Mouse (Mus musculus): ENCODE results near the gene Tecpr1. TPM values are rescaled to one million over a fixed set of nuclear protein-coding genes. Genes with fewer than 3 reads are reported as not detected.

Tecpr1 gene
- polyA plus RNA-seq, 1 experiment from 2014 or later = 2.5 TPM

DNA sequence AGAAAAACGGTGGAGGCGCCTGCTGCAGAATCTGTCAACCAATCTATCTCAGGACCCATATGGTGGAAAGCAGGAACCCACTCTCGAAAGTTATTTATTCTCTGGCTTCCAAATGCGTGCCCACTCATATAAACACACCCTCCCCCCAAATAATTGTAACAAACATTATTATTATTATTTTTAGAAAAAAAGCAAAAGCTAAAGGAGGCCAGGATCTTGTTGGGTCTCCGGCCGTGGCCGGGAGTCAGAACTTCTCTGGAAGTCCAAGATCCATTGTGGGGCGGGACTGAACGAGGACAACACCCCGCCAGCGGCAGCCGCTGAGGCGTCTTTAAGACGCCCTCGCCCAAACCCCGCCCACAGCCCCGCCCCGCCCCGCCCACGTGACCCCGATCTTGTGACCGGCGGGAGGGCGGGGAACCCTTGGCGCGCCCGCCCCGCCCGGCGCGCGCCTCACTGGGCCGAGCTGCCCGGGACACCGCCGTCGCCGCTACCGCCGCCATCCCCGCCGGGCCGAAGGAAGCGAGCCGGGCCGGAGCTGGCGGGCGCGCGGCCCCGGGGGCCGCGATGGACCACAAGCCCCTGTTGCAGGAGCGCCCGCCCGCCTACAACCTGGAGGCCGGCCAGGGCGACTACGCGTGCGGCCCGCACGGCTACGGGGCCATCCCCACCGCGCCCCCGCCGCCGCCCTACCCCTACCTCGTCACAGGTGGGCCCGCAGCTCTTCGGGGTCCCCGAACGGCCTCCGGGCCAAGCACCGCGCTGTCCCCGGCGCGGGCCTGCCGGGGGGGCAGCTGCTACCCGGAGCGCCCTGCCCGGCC, 31.6 kb upstream of the Tecpr1 start:
- DNase-seq (peak; percentile 95), ATAC-seq (peak; percentile 87)
- Histone ChIP-seq H3K4me2 (ENCODE audit: low read depth, low read length) (peak overlapping the region; percentile 89), H3K36me3 (replicated peaks; ENCODE audit: insufficient read depth, low read length) (0 out of 2 replicates have a peak, but pooled peaks cover 5% of the 10 kb centered on the region), H3K9ac (replicated peaks) (peak overlapping the region; percentile 92), H3K4me1 (ENCODE audit: insufficient read depth) (peaks cover 42% of the 10 kb centered on the region), H3K4me3 (ENCODE audit: low read depth, low read length) (peak overlapping the region; percentile 94), H3K27ac (ENCODE audit: low read depth) (peak overlapping the region; percentile 93), H3K27me3 (ENCODE audit: insufficient read depth, low read length) (no peaks in the 10 kb centered on the region), H3K9me3 (ENCODE audit: low read length) (no peaks in the 10 kb centered on the region)
- no peak for TF ChIP-seq EP300 (IDR thresholded peaks at IDR 0.05; ENCODE audit: low read depth)
- TF ChIP-seq CTCF (IDR thresholded peaks at IDR 0.05; ENCODE audit: low read depth) = no peak
- 1% methylated on average over 34 of the region's 84 CpGs for WGBS (ENCODE audit: insufficient replicate concordance)

DNA sequence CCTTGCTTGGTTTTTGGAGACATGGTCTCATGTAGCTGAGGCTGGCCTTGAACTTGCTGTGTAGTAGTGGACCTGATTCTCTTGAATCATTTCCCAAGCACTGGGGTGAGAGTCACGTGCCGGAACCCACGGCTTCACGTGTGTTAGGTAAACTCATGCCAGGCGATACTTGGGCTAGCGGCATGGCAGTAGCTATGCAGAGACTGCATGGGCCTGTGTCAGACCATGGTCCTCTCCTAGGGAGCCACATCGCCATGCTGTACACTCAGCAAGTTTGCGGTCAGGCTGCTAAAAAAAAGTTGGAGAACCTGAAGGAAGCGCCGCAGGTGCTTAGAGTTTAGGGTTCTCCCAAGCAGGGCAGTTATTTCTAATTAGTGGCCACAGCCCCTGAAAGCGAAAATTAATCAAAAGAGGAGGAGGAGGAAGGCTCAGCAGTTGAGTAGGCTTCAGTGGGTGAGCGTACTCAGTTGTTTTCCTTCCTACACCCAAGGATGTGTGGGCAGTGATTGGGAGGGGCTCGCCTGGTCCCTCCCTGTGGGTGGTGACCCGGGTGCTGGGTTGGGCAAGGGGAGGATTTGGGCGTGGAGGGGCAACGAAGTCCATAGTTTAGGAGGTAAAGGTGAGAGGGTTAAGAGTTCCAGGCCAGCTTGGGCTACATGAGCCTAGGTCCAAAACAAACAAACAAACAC, 30.9 kb upstream of the Tecpr1 start:
- ATAC-seq = peak; percentile 66

DNA sequence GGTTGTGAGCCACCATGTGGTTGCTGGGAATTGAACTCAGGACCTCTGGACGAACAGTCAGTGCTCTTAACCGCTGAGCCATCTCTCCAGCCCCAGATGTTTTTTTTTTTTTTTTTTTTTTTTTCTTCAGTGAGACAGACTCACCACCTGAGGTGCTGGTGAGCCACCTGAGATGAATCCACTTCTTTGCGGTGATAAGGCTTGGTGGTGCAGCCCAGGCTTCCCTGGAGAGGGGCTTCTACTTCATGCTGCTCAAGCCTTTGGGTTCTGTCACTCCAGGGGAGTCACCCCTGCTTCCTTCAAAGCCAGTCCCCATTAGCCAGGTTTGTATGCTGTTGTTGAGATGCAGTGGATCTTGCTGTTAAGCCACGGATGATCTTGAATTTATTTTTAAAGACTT, 29.8 kb upstream of the Tecpr1 start:
- H3K4me2 ChIP-seq (ENCODE audit: low read depth, low read length) = no peak overlapping the region
- H3K4me1 ChIP-seq (ENCODE audit: insufficient read depth) = peaks cover 34% of the 10 kb centered on the region
- DNase-seq (no peak), ATAC-seq (no peak)
- no peak overlapping the region for H3K27ac ChIP-seq (ENCODE audit: low read depth)
- no peaks in the 10 kb centered on the region for H3K27me3 ChIP-seq (ENCODE audit: insufficient read depth, low read length)
- no peaks in the 10 kb centered on the region for H3K9me3 ChIP-seq (ENCODE audit: low read length)
- TF ChIP-seq CTCF (IDR thresholded peaks at IDR 0.05; ENCODE audit: low read depth) = peak; percentile 22; the same call in 1 of the 2 replicates
- TF ChIP-seq EP300 (IDR thresholded peaks at IDR 0.05; ENCODE audit: low read depth) = no peak
- H3K9ac ChIP-seq (replicated peaks) = no peak overlapping the region
- H3K4me3 ChIP-seq (ENCODE audit: low read depth, low read length) = no peak overlapping the region
- H3K36me3 ChIP-seq (replicated peaks; ENCODE audit: insufficient read depth, low read length) = 0 out of 2 replicates have a peak, but pooled peaks cover under 1% of the 10 kb centered on the region
- 68% methylated on average over 4 of the region's 4 CpGs for WGBS (ENCODE audit: insufficient replicate concordance)

More for the DNA sequence above, 30.9 kb upstream of the Tecpr1 start:
- H3K4me3 ChIP-seq (ENCODE audit: low read depth, low read length) = peak overlapping the region; percentile 94
- peak overlapping the region; percentile 89 for H3K4me2 ChIP-seq (ENCODE audit: low read depth, low read length)
- no peaks in the 10 kb centered on the region for H3K9me3 ChIP-seq (ENCODE audit: low read length)
- DNase-seq = peak; percentile 76
- 0 out of 2 replicates have a peak, but pooled peaks cover 4% of the 10 kb centered on the region for H3K36me3 ChIP-seq (replicated peaks; ENCODE audit: insufficient read depth, low read length)
- no peak for TF ChIP-seq CTCF (IDR thresholded peaks at IDR 0.05; ENCODE audit: low read depth)
- TF ChIP-seq EP300 (IDR thresholded peaks at IDR 0.05; ENCODE audit: low read depth) = no peak
- H3K9ac ChIP-seq (replicated peaks) = 0 out of 2 replicates have a peak overlapping the region, but pooled peaks have one; percentile 92
- peak overlapping the region; percentile 77 for H3K27ac ChIP-seq (ENCODE audit: low read depth)
- no peaks in the 10 kb centered on the region for H3K27me3 ChIP-seq (ENCODE audit: insufficient read depth, low read length)
- 49% methylated on average over 16 of the region's 16 CpGs for WGBS (ENCODE audit: insufficient replicate concordance)
- H3K4me1 ChIP-seq (ENCODE audit: insufficient read depth) = peaks cover 40% of the 10 kb centered on the region

DNA sequence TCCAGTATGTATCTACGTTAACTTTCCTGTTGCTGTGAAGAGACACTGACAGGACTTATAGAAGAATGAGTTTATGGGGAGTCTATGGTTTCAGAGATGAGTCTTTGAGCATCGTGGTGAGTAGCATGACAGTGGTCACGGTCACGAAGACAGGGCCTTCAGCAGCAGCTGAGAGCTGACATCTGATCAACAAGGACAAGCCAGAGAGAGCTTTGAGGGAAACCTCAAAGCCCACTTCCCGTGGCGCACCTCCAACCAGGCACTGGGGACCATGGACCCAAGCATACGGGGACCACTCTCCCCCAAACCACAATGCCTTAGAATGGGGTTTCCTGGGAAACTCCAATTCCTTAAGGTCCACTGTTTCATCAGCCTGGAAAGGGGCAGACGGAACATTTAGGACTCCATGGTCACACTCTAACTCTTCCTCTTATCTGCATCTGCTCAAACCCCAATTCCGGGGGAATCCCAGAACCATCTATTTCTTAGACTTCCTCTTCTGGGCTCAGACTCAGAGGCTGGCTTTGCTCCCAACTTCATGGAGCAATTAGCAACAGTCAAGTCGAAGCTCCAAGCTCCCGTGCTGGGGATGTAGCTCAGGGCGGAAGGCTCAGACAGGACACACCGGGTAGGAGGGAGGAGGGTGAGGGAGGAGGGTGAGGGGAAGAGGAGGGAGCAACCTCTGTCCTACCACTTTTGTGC, 28.6 kb upstream of the Tecpr1 start:
- Histone ChIP-seq H3K27ac (ENCODE audit: low read depth) (no peak overlapping the region), H3K4me1 (ENCODE audit: insufficient read depth) (peaks cover 26% of the 10 kb centered on the region), H3K4me2 (ENCODE audit: low read depth, low read length) (no peak overlapping the region), H3K9me3 (ENCODE audit: low read length) (no peaks in the 10 kb centered on the region), H3K9ac (replicated peaks) (no peak overlapping the region), H3K4me3 (ENCODE audit: low read depth, low read length) (no peak overlapping the region), H3K27me3 (ENCODE audit: insufficient read depth, low read length) (no peaks in the 10 kb centered on the region), H3K36me3 (replicated peaks; ENCODE audit: insufficient read depth, low read length) (no peaks in the 10 kb centered on the region)
- DNase-seq = no peak
- WGBS (ENCODE audit: insufficient replicate concordance) = 65% methylated on average over 13 of the region's 13 CpGs
- no peak for TF ChIP-seq CTCF (IDR thresholded peaks at IDR 0.05; ENCODE audit: low read depth)
- TF ChIP-seq EP300 (IDR thresholded peaks at IDR 0.05; ENCODE audit: low read depth) = no peak
- no peak for ATAC-seq

DNA sequence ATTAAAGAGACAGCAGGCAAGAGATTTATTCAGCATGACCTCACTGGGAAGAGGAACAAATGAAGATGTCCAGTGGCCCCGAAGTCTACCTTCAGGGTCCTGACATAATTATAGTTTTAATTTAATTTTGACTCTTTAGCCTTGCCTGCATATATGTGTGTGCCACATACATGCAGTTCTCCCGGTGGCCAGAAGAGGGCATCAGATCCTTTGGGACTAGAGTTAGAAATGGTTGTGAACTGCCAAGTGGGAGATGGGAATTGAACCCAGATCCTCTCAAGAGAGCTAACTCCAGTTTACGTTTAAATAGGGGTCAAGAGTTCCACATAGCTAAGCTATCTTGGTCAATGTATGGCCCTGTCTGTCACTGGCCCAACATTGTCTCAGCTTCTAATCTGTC, 26.5 kb upstream of the Tecpr1 start:
- ATAC-seq = no peak
- no peak for TF ChIP-seq EP300 (IDR thresholded peaks at IDR 0.05; ENCODE audit: low read depth)
- peak; percentile 56 for TF ChIP-seq CTCF (IDR thresholded peaks at IDR 0.05; ENCODE audit: low read depth)

More for the DNA sequence above, 26.5 kb upstream of the Tecpr1 start:
- 70% methylated on average over 3 of the region's 3 CpGs for WGBS (ENCODE audit: insufficient replicate concordance)
- Histone ChIP-seq H3K4me1 (ENCODE audit: insufficient read depth) (peaks cover 20% of the 10 kb centered on the region), H3K4me3 (ENCODE audit: low read depth, low read length) (no peak overlapping the region), H3K4me2 (ENCODE audit: low read depth, low read length) (no peak overlapping the region), H3K36me3 (replicated peaks; ENCODE audit: insufficient read depth, low read length) (no peaks in the 10 kb centered on the region), H3K9me3 (ENCODE audit: low read length) (no peaks in the 10 kb centered on the region), H3K27ac (ENCODE audit: low read depth) (no peak overlapping the region), H3K9ac (replicated peaks) (no peak overlapping the region), H3K27me3 (ENCODE audit: insufficient read depth, low read length) (no peaks in the 10 kb centered on the region)
- no peak for DNase-seq

All from liver, postnatal 0 days (tissue).